Mouse (Mus musculus): ENCODE results near the gene Agfg2. TPM values are rescaled to one million over a fixed set of nuclear protein-coding genes. Genes with fewer than 3 reads are reported as not detected.
A peak's percentile ranks its signal among the peaks of the same experiment; 100 is the strongest.

Agfg2 gene
- polyA plus RNA-seq, 1 experiment from 2014 or later, result 22.2 TPM

GRCm38 (mm10) chr5:137678736-137679135 lies 5.8 kb downstream of the Agfg2 start:
- Histone ChIP-seq H3K36me3 (no peaks in the 10 kb centered on the region), H3K4me2 (replicated peaks) (no peak overlapping the region), H3K27ac (no peak overlapping the region), H3K27me3 (no peaks in the 10 kb centered on the region), H3K4me1 (peaks cover 17% of the 10 kb centered on the region), H3K9me3 (no peaks in the 10 kb centered on the region), H3K9ac (no peak overlapping the region), H3K4me3 (no peak overlapping the region)
- ATAC-seq (ENCODE audit: insufficient number of reproducible peaks, insufficient read depth, low FRiP score, low TSS enrichment), result no peak
- WGBS, result 86% methylated on average over 3 of the region's 3 CpGs

- Histone ChIP-seq H3K27ac (no peak overlapping the region), H3K4me2 (replicated peaks) (no peak overlapping the region), H3K4me1 (peaks cover 10% of the 10 kb centered on the region), H3K9ac (no peak overlapping the region), H3K9me3 (no peaks in the 10 kb centered on the region), H3K4me3 (no peak overlapping the region), H3K36me3 (no peaks in the 10 kb centered on the region), H3K27me3 (no peaks in the 10 kb centered on the region)
- no peak for ATAC-seq (ENCODE audit: insufficient number of reproducible peaks, insufficient read depth, low FRiP score, low TSS enrichment)
- WGBS, result 94% methylated on average over 8 of the region's 8 CpGs
These were observed 6.7 kb downstream of the Agfg2 start for GRCm38 (mm10) chr5:137677859-137678258.

GRCm38 (mm10) chr5:137674786-137675185 lies 9.7 kb downstream of the Agfg2 start:
- Histone ChIP-seq H3K27me3 (no peaks in the 10 kb centered on the region), H3K4me3 (no peak overlapping the region), H3K9ac (no peak overlapping the region), H3K36me3 (no peaks in the 10 kb centered on the region), H3K4me2 (replicated peaks) (no peak overlapping the region), H3K9me3 (no peaks in the 10 kb centered on the region), H3K27ac (no peak overlapping the region), H3K4me1 (peaks cover 25% of the 10 kb centered on the region)
- WGBS, result 94% methylated on average over 8 of the region's 8 CpGs
- no peak for ATAC-seq (ENCODE audit: insufficient number of reproducible peaks, insufficient read depth, low FRiP score, low TSS enrichment)

- no peaks in the 10 kb centered on the region for H3K9me3 ChIP-seq
- no peak overlapping the region for H3K4me3 ChIP-seq
- ATAC-seq (ENCODE audit: insufficient number of reproducible peaks, insufficient read depth, low FRiP score, low TSS enrichment), result no peak
- no peak overlapping the region for H3K27ac ChIP-seq
- H3K27me3 ChIP-seq, result no peaks in the 10 kb centered on the region
- 88% methylated on average over 6 of the region's 6 CpGs for WGBS
- no peaks in the 10 kb centered on the region for H3K36me3 ChIP-seq
- no peak overlapping the region for H3K4me2 ChIP-seq (replicated peaks)
- H3K4me1 ChIP-seq, result peaks cover 25% of the 10 kb centered on the region
- H3K9ac ChIP-seq, result no peak overlapping the region
These were observed 11.5 kb downstream of the Agfg2 start for GRCm38 (mm10) chr5:137673015-137673414.

GRCm38 (mm10) chr5:137672361-137672760 lies 12.2 kb downstream of the Agfg2 start:
- Histone ChIP-seq H3K4me2 (replicated peaks) (no peak overlapping the region), H3K4me3 (no peak overlapping the region), H3K4me1 (peaks cover 25% of the 10 kb centered on the region), H3K9ac (no peak overlapping the region), H3K36me3 (no peaks in the 10 kb centered on the region), H3K27me3 (no peaks in the 10 kb centered on the region), H3K27ac (no peak overlapping the region), H3K9me3 (no peaks in the 10 kb centered on the region)
- no peak for ATAC-seq (ENCODE audit: insufficient number of reproducible peaks, insufficient read depth, low FRiP score, low TSS enrichment)
- 76% methylated on average over 5 of the region's 5 CpGs for WGBS

- 19% methylated on average over 9 of the region's 9 CpGs for WGBS
- Histone ChIP-seq H3K9ac (no peak overlapping the region; the same call in 1 of the 2 replicates), H3K27me3 (no peaks in the 10 kb centered on the region), H3K4me2 (replicated peaks) (peak overlapping the region; percentile 13; the same call in 1 of the 2 replicates), H3K9me3 (no peaks in the 10 kb centered on the region), H3K4me1 (peaks cover 25% of the 10 kb centered on the region), H3K27ac (peak overlapping the region; percentile 61), H3K36me3 (peaks cover 4% of the 10 kb centered on the region), H3K4me3 (no peak overlapping the region)
- 0 out of 2 replicates have a peak, but pooled peaks have one; percentile 22 for ATAC-seq (ENCODE audit: insufficient number of reproducible peaks, insufficient read depth, low FRiP score, low TSS enrichment)
These were observed 12.9 kb downstream of the Agfg2 start for GRCm38 (mm10) chr5:137671443-137672240.

- peaks cover 10% of the 10 kb centered on the region for H3K36me3 ChIP-seq
- H3K27ac ChIP-seq, result no peak overlapping the region
- H3K27me3 ChIP-seq, result no peaks in the 10 kb centered on the region
- ATAC-seq (ENCODE audit: insufficient number of reproducible peaks, insufficient read depth, low FRiP score, low TSS enrichment), result no peak
- H3K9ac ChIP-seq, result no peak overlapping the region
- no peak overlapping the region for H3K4me2 ChIP-seq (replicated peaks)
- H3K4me1 ChIP-seq, result peaks cover 25% of the 10 kb centered on the region
- H3K9me3 ChIP-seq, result no peaks in the 10 kb centered on the region
- H3K4me3 ChIP-seq, result no peak overlapping the region
- 100% methylated on average over 1 of the region's 1 CpGs for WGBS
These were observed 14.3 kb downstream of the Agfg2 start for GRCm38 (mm10) chr5:137670240-137670639.

- peak overlapping the region; percentile 19; the same call in 1 of the 2 replicates for H3K27ac ChIP-seq
- no peak for ATAC-seq (ENCODE audit: insufficient number of reproducible peaks, insufficient read depth, low FRiP score, low TSS enrichment)
- H3K4me3 ChIP-seq, result no peak overlapping the region
- H3K4me2 ChIP-seq (replicated peaks), result no peak overlapping the region
- H3K4me1 ChIP-seq, result peaks cover 25% of the 10 kb centered on the region
- H3K9me3 ChIP-seq, result no peaks in the 10 kb centered on the region
- H3K36me3 ChIP-seq, result peaks cover 20% of the 10 kb centered on the region
- H3K9ac ChIP-seq, result no peak overlapping the region
- no peaks in the 10 kb centered on the region for H3K27me3 ChIP-seq
- whole genome bisulfite sequencing, result 74% methylated on average over 10 of the region's 10 CpGs
These were observed 15.6 kb downstream of the Agfg2 start for GRCm38 (mm10) chr5:137668971-137669370.

- ATAC-seq (ENCODE audit: insufficient number of reproducible peaks, insufficient read depth, low FRiP score, low TSS enrichment), result no peak
These were observed 21.5 kb downstream of the Agfg2 start for GRCm38 (mm10) chr5:137663057-137663456.

GRCm38 (mm10) chr5:137660064-137660688 lies 24.4 kb downstream of the Agfg2 start:
- Histone ChIP-seq H3K27ac (no peak overlapping the region), H3K4me1 (no peaks in the 10 kb centered on the region), H3K4me3 (no peak overlapping the region), H3K4me2 (replicated peaks) (no peak overlapping the region), H3K27me3 (no peaks in the 10 kb centered on the region), H3K36me3 (peaks cover 48% of the 10 kb centered on the region), H3K9me3 (no peaks in the 10 kb centered on the region), H3K9ac (no peak overlapping the region)
- no peak for ATAC-seq (ENCODE audit: insufficient number of reproducible peaks, insufficient read depth, low FRiP score, low TSS enrichment)
- 93% methylated on average over 6 of the region's 6 CpGs for WGBS

More at GRCm38 (mm10) chr5:137663057-137663456, 21.5 kb downstream of the Agfg2 start:
- no peaks in the 10 kb centered on the region for H3K27me3 ChIP-seq
- 65% methylated on average over 9 of the region's 9 CpGs for WGBS
- no peaks in the 10 kb centered on the region for H3K9me3 ChIP-seq
- H3K4me2 ChIP-seq (replicated peaks), result no peak overlapping the region
- H3K27ac ChIP-seq, result no peak overlapping the region
- no peak overlapping the region for H3K4me3 ChIP-seq
- H3K9ac ChIP-seq, result no peak overlapping the region
- peaks cover 54% of the 10 kb centered on the region for H3K36me3 ChIP-seq
- H3K4me1 ChIP-seq, result no peaks in the 10 kb centered on the region

- Histone ChIP-seq H3K4me1 (no peaks in the 10 kb centered on the region), H3K9me3 (no peaks in the 10 kb centered on the region), H3K4me2 (replicated peaks) (no peak overlapping the region), H3K27me3 (no peaks in the 10 kb centered on the region), H3K36me3 (peaks cover 39% of the 10 kb centered on the region), H3K4me3 (no peak overlapping the region), H3K27ac (no peak overlapping the region), H3K9ac (no peak overlapping the region)
- 33% methylated on average over 6 of the region's 6 CpGs for WGBS
- no peak for ATAC-seq (ENCODE audit: insufficient number of reproducible peaks, insufficient read depth, low FRiP score, low TSS enrichment)
These were observed 27.5 kb downstream of the Agfg2 start for GRCm38 (mm10) chr5:137656977-137657376.

- Histone ChIP-seq H3K27me3 (no peaks in the 10 kb centered on the region), H3K36me3 (peaks cover 33% of the 10 kb centered on the region), H3K4me3 (no peak overlapping the region), H3K4me1 (peaks cover 5% of the 10 kb centered on the region), H3K9ac (no peak overlapping the region), H3K4me2 (replicated peaks) (no peak overlapping the region), H3K9me3 (no peaks in the 10 kb centered on the region), H3K27ac (no peak overlapping the region)
- WGBS, result 77% methylated on average over 7 of the region's 7 CpGs
- ATAC-seq (ENCODE audit: insufficient number of reproducible peaks, insufficient read depth, low FRiP score, low TSS enrichment), result no peak
These were observed 29.8 kb downstream of the Agfg2 start for GRCm38 (mm10) chr5:137654746-137655145.

Measured in embryonic facial prominence, embryonic 12.5 days (tissue).